Mouse (Mus musculus) forebrain, embryonic 15.5 days (tissue): Measurements from ENCODE around the gene 4933424G06Rik. TPM values are rescaled to one million over a fixed set of nuclear protein-coding genes. Genes with fewer than 3 reads are reported as not detected.

Experiments
- microRNA-seq: library from miRNA; unstranded; fragments of <30 nt; microRNA quantifications from one replicate; pipeline ENCODE4, GENCODE M21; 2016
- polyA plus RNA-seq: library from polyadenylated mRNA; unstranded; fragments of >200 nt; fragmentation: Nextera tagmentation; extraction: Ambion mirVana; gene quantifications from 2 replicates; pipeline ENCODE4 v1.2.1, GENCODE M21; 2015

The 4933424G06Rik gene
- polyA plus RNA-seq, 1 experiment from 2014 or later, result 0.43 TPM

Small RNAs within 50 kb of the gene (microRNA-seq; reads per million reads assigned to microRNA genes)
- not detected for gene Gm24133

Other genes with a start within 250 kb of the 4933424G06Rik start
- 9.8 and 9.9 TPM in 2 replicates for gene Cnnm4, start 238.5 kb upstream of the 4933424G06Rik start, polyA plus RNA-seq
- gene Cnnm3, start 198.3 kb upstream of the 4933424G06Rik start, polyA plus RNA-seq, result 5.2 and 5.9 TPM in 2 replicates
- 12.0 and 14.4 TPM in 2 replicates for gene Ankrd23, start 173.3 kb upstream of the 4933424G06Rik start, polyA plus RNA-seq
- gene Gm42417, start 170.7 kb upstream of the 4933424G06Rik start, polyA plus RNA-seq, result 1.1 TPM in 1 of 2 replicates, not detected in the other
- gene Ankrd39, start 162.7 kb upstream of the 4933424G06Rik start, polyA plus RNA-seq, result 18.2 and 19.2 TPM in 2 replicates
- gene Sema4c, start 151.8 kb upstream of the 4933424G06Rik start, polyA plus RNA-seq, result 38.2 and 38.6 TPM in 2 replicates
- 0.23 TPM in 1 of 2 replicates, not detected in the other for gene Fam178b, start 27.0 kb upstream of the 4933424G06Rik start, polyA plus RNA-seq
- 542 and 553 TPM in 2 replicates for gene Cox5b, start 18.7 kb upstream of the 4933424G06Rik start, polyA plus RNA-seq
- 97.8 and 99.8 TPM in 2 replicates for gene Actr1b, start 4.3 kb downstream of the 4933424G06Rik start, polyA plus RNA-seq
- gene Zap70, start 51.6 kb downstream of the 4933424G06Rik start, polyA plus RNA-seq, result 0.94 and 1.3 TPM in 2 replicates
- 13.0 and 13.2 TPM in 2 replicates for gene Tmem131, start 233.5 kb downstream of the 4933424G06Rik start, polyA plus RNA-seq